Mouse (Mus musculus): ENCODE data around the gene Vat1l. TPM values are rescaled to one million over a fixed set of nuclear protein-coding genes. Genes with fewer than 3 reads are reported as not detected.

Vat1l gene
- polyA plus RNA-seq, 1 experiment from 2014 or later = 0.40 TPM

- 70% methylated on average over 7 of the region's 7 CpGs for WGBS
- Histone ChIP-seq H3K9ac (no peak overlapping the region), H3K9me3 (replicated peaks) (no peaks in the 10 kb centered on the region), H3K4me2 (no peak overlapping the region), H3K27ac (no peak overlapping the region), H3K36me3 (no peaks in the 10 kb centered on the region), H3K4me3 (no peak overlapping the region), H3K4me1 (replicated peaks) (no peaks in the 10 kb centered on the region), H3K27me3 (no peaks in the 10 kb centered on the region)
- no peak for ATAC-seq (replicated peaks; ENCODE audit: insufficient number of reproducible peaks, insufficient read depth, low FRiP score, low read depth)
These were observed 196.3 kb downstream of the Vat1l start for GRCm38 (mm10) chr8:114401679-114402078.

GRCm38 (mm10) chr8:114411421-114411820 is 206.0 kb downstream of the Vat1l start:
- 68% methylated on average over 3 of the region's 3 CpGs for WGBS
- Histone ChIP-seq H3K4me3 (no peak overlapping the region), H3K9me3 (replicated peaks) (no peaks in the 10 kb centered on the region), H3K36me3 (no peaks in the 10 kb centered on the region), H3K4me1 (replicated peaks) (no peaks in the 10 kb centered on the region), H3K4me2 (no peak overlapping the region), H3K9ac (no peak overlapping the region), H3K27ac (no peak overlapping the region), H3K27me3 (no peaks in the 10 kb centered on the region)
- no peak for ATAC-seq (replicated peaks; ENCODE audit: insufficient number of reproducible peaks, insufficient read depth, low FRiP score, low read depth)

GRCm38 (mm10) chr8:114417786-114418185 is 212.4 kb downstream of the Vat1l start, which contains the start of gene Clec3a:
Gene Clec3a, plus strand, starts transcription at chr8:114418086.
- no peak within 1 kb of the TSS for H3K4me3 ChIP-seq
- no peaks in the 10 kb centered on the region for H3K9me3 ChIP-seq (replicated peaks)
- ATAC-seq (replicated peaks; ENCODE audit: insufficient number of reproducible peaks, insufficient read depth, low FRiP score, low read depth) = no peak
- no peak within 1 kb of the TSS for H3K4me2 ChIP-seq
- no peaks in the 10 kb centered on the region for H3K27me3 ChIP-seq
- no peaks in the 10 kb centered on the region for H3K4me1 ChIP-seq (replicated peaks)
- no peaks in the 10 kb centered on the region for H3K36me3 ChIP-seq
- H3K9ac ChIP-seq = no peak within 1 kb of the TSS
- 70% methylated on average over 8 of the region's 8 CpGs for WGBS
- no peak within 1 kb of the TSS for H3K27ac ChIP-seq

- no peak for ATAC-seq (replicated peaks; ENCODE audit: insufficient number of reproducible peaks, insufficient read depth, low FRiP score, low read depth)
- Histone ChIP-seq H3K4me1 (replicated peaks) (no peaks in the 10 kb centered on the region), H3K27me3 (no peaks in the 10 kb centered on the region), H3K27ac (no peak overlapping the region), H3K9ac (no peak overlapping the region), H3K4me2 (no peak overlapping the region), H3K9me3 (replicated peaks) (no peaks in the 10 kb centered on the region), H3K4me3 (no peak overlapping the region), H3K36me3 (no peaks in the 10 kb centered on the region)
- WGBS = 66% methylated on average over 5 of the region's 5 CpGs
These were observed 213.1 kb downstream of the Vat1l start for GRCm38 (mm10) chr8:114418486-114418885.

GRCm38 (mm10) chr8:114418904-114419303 is 213.5 kb downstream of the Vat1l start:
- Histone ChIP-seq H3K27ac (no peak overlapping the region), H3K27me3 (no peaks in the 10 kb centered on the region), H3K4me3 (no peak overlapping the region), H3K9me3 (replicated peaks) (no peaks in the 10 kb centered on the region), H3K4me1 (replicated peaks) (no peaks in the 10 kb centered on the region), H3K4me2 (no peak overlapping the region), H3K9ac (no peak overlapping the region), H3K36me3 (no peaks in the 10 kb centered on the region)
- 58% methylated on average over 6 of the region's 6 CpGs for WGBS
- ATAC-seq (replicated peaks; ENCODE audit: insufficient number of reproducible peaks, insufficient read depth, low FRiP score, low read depth) = no peak

GRCm38 (mm10) chr8:114421544-114421943 is 216.1 kb downstream of the Vat1l start:
- no peak for ATAC-seq (replicated peaks; ENCODE audit: insufficient number of reproducible peaks, insufficient read depth, low FRiP score, low read depth)
- no peaks in the 10 kb centered on the region for H3K9me3 ChIP-seq (replicated peaks)
- H3K36me3 ChIP-seq = no peaks in the 10 kb centered on the region
- H3K27ac ChIP-seq = no peak overlapping the region
- H3K4me1 ChIP-seq (replicated peaks) = no peaks in the 10 kb centered on the region
- H3K4me3 ChIP-seq = no peak overlapping the region
- H3K4me2 ChIP-seq = no peak overlapping the region
- H3K9ac ChIP-seq = no peak overlapping the region
- no peaks in the 10 kb centered on the region for H3K27me3 ChIP-seq
- WGBS = 73% methylated on average over 4 of the region's 4 CpGs

Other genes starting within 250 kb of the Vat1l start
- 25.5 and 28.1 TPM in 2 replicates for gene Nudt7, start 72.1 kb upstream of the Vat1l start, polyA plus RNA-seq (2015; fragmentation: Nextera tagmentation; extraction: Ambion mirVana)
- gene Clec3a, start 212.5 kb downstream of the Vat1l start, polyA plus RNA-seq (2015; fragmentation: Nextera tagmentation; extraction: Ambion mirVana) = not detected in 2 replicates
- 10.9 and 12.0 TPM in 2 replicates for gene Wwox, start 234.0 kb downstream of the Vat1l start, polyA plus RNA-seq (2015; fragmentation: Nextera tagmentation; extraction: Ambion mirVana)